Mouse (Mus musculus) B cell, adult 67 days (primary cell): ENCODE results near the gene Pctp. TPM values are rescaled to one million over a fixed set of nuclear protein-coding genes. Genes with fewer than 3 reads are reported as not detected.

ENCODE experiments used
- total RNA-seq, 2 experiments: library from RNA; stranded (reverse); gene quantifications; 4 replicates each; pipeline ENCODE4 v1.2.4; 2023

Gene Pctp
- total RNA-seq = 1 to 10 TPM; 6.7 to 8.8 TPM

GRCm38 (mm10) chr11:90002231-90002986 is at the start of gene Pctp:
Pctp (minus strand) TSS chr11:90002894.

GRCm38 (mm10) chr11:90029841-90030398 is 27.2 kb upstream of the Pctp start, which contains the start of gene Tmem100:
Tmem100 (plus strand) TSS chr11:90030348.

Other genes with a start within 250 kb of the Pctp start
- not detected for gene Ankfn1, start 225.2 kb downstream of the Pctp start, total RNA-seq
- 1 to 10 TPM in 1 of 2 experiments, under 1 TPM in 1; 0.62 to 1.6 TPM for gene Tmem100, start 27.5 kb upstream of the Pctp start, total RNA-seq
- 1 to 10 TPM; 2.0 to 3.4 TPM for gene Gm45716, start 184.8 kb upstream of the Pctp start, total RNA-seq
- gene Mmd, start 246.6 kb upstream of the Pctp start, total RNA-seq = 10 to 100 TPM; 12.9 to 16.7 TPM